Mouse (Mus musculus): ENCODE data around the gene Rictor. TPM values are rescaled to one million over a fixed set of nuclear protein-coding genes. Genes with fewer than 3 reads are reported as not detected.
"Not testable (repeated sequence)": the region's sequence is repeated elsewhere in the genome, so short reads cannot be mapped to it uniquely, and the experiment has no call there.

Rictor gene
- polyA plus RNA-seq, 1 experiment, result 17.1 TPM

GRCm38 (mm10) chr15:6723338-6723737 lies 15.2 kb downstream of the Rictor start:
- H3K4me3 ChIP-seq (ENCODE audit: insufficient read depth, low read length), result no peak overlapping the region
- no peak overlapping the region for H3K27ac ChIP-seq (ENCODE audit: insufficient read depth, low read length)
- peaks cover 5% of the 10 kb centered on the region; the same call in 1 of the 2 replicates for H3K4me1 ChIP-seq (ENCODE audit: control insufficient read depth, insufficient read depth, low read length)
- TF ChIP-seq POLR2A (IDR thresholded peaks at IDR 0.05; ENCODE audit: extremely low read depth, insufficient read depth, low read length) (no peak), CTCF (IDR thresholded peaks at IDR 0.05; ENCODE audit: extremely low read depth, insufficient read depth, low read length) (no peak)

- Histone ChIP-seq H3K4me3 (ENCODE audit: insufficient read depth, low read length) (no peak overlapping the region), H3K27ac (ENCODE audit: insufficient read depth, low read length) (no peak overlapping the region), H3K4me1 (ENCODE audit: control insufficient read depth, insufficient read depth, low read length) (peaks cover 5% of the 10 kb centered on the region; the same call in 1 of the 2 replicates)
- TF ChIP-seq CTCF (IDR thresholded peaks at IDR 0.05; ENCODE audit: extremely low read depth, insufficient read depth, low read length) (no peak), POLR2A (IDR thresholded peaks at IDR 0.05; ENCODE audit: extremely low read depth, insufficient read depth, low read length) (no peak)
Observed at GRCm38 (mm10) chr15:6724442-6724841, 16.3 kb downstream of the Rictor start.

GRCm38 (mm10) chr15:6726130-6726808 lies 18.1 kb downstream of the Rictor start:
- Histone ChIP-seq H3K27ac (ENCODE audit: insufficient read depth, low read length) (no peak overlapping the region), H3K4me1 (ENCODE audit: control insufficient read depth, insufficient read depth, low read length) (peaks cover 7% of the 10 kb centered on the region; the same call in 1 of the 2 replicates), H3K4me3 (ENCODE audit: insufficient read depth, low read length) (no peak overlapping the region)
- no peak for TF ChIP-seq POLR2A (IDR thresholded peaks at IDR 0.05; ENCODE audit: extremely low read depth, insufficient read depth, low read length)
- no peak for TF ChIP-seq CTCF (IDR thresholded peaks at IDR 0.05; ENCODE audit: extremely low read depth, insufficient read depth, low read length)

DNA sequence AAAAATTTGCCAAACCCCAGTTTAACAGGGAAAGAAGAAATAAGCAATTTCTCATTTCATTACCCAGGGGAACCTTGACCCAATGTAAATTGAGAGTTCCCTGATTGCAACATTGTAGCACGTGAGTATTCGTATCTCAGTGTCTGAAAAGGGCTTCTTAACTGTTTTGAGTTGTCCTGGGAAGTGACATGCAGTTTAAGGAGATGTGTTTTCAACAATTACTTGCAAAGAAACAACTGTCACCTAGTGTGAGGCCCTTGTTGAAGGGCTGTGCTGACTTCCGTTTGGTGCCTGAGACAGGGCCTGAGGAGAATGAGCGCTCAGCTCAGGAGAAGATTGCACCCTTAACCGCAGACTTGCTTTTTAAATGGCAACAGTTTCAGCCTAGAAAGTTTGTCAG lies 24.9 kb downstream of the Rictor start:
- H3K27ac ChIP-seq (ENCODE audit: insufficient read depth, low read length), result no peak overlapping the region
- TF ChIP-seq CTCF (IDR thresholded peaks at IDR 0.05; ENCODE audit: extremely low read depth, insufficient read depth, low read length) (no peak), POLR2A (IDR thresholded peaks at IDR 0.05; ENCODE audit: extremely low read depth, insufficient read depth, low read length) (no peak)
- no peak overlapping the region for H3K4me3 ChIP-seq (ENCODE audit: insufficient read depth, low read length)
- peaks cover 3% of the 10 kb centered on the region; the same call in 1 of the 2 replicates for H3K4me1 ChIP-seq (ENCODE audit: control insufficient read depth, insufficient read depth, low read length)

- H3K27ac ChIP-seq (ENCODE audit: insufficient read depth, low read length), result no peak overlapping the region
- H3K4me3 ChIP-seq (ENCODE audit: insufficient read depth, low read length), result no peak overlapping the region
- H3K4me1 ChIP-seq (ENCODE audit: control insufficient read depth, insufficient read depth, low read length), result peaks cover 2% of the 10 kb centered on the region; the same call in 1 of the 2 replicates
- TF ChIP-seq CTCF (IDR thresholded peaks at IDR 0.05; ENCODE audit: extremely low read depth, insufficient read depth, low read length) (no peak), POLR2A (IDR thresholded peaks at IDR 0.05; ENCODE audit: extremely low read depth, insufficient read depth, low read length) (no peak)
Observed at GRCm38 (mm10) chr15:6739180-6739579, 31.0 kb downstream of the Rictor start.

DNA sequence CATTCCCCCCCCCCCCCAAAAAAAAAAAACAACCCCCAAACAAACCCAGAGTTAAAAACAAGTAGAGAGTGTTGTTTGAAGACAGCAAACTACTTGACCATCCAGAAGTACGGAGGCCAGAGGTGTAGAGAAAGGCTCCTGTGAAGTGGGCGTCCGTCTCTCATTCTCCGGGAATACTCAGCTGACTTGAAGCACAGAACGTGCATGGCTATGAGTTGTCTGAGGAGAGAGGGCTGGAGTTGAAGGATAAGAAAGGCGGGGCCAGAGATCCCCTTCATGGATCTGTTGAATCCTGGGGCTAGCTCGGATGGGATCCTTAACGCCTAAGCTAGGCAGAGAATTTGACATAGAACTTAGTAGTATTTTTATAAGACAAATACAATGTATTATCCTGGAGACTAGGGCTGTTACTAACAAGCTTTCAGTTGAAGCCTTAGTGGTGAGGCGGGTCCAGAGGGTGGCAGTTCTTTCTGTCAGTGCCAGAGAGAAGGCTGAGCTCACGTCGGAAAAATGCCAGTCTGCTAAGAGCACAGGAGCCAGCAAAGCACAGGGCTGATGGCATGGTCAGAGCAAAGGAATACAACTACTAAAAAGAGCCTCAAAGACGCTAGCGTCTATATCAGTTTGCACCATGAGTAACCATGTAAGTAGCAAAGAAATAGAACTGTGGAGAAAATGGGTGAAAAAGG lies 34.3 kb downstream of the Rictor start:
- TF ChIP-seq POLR2A (IDR thresholded peaks at IDR 0.05; ENCODE audit: extremely low read depth, insufficient read depth, low read length) (no peak), CTCF (IDR thresholded peaks at IDR 0.05; ENCODE audit: extremely low read depth, insufficient read depth, low read length) (no peak)
- H3K4me1 ChIP-seq (ENCODE audit: control insufficient read depth, insufficient read depth, low read length), result peaks cover 2% of the 10 kb centered on the region; the same call in 1 of the 2 replicates
- H3K27ac ChIP-seq (ENCODE audit: insufficient read depth, low read length), result no peak overlapping the region
- no peak overlapping the region for H3K4me3 ChIP-seq (ENCODE audit: insufficient read depth, low read length)

DNA sequence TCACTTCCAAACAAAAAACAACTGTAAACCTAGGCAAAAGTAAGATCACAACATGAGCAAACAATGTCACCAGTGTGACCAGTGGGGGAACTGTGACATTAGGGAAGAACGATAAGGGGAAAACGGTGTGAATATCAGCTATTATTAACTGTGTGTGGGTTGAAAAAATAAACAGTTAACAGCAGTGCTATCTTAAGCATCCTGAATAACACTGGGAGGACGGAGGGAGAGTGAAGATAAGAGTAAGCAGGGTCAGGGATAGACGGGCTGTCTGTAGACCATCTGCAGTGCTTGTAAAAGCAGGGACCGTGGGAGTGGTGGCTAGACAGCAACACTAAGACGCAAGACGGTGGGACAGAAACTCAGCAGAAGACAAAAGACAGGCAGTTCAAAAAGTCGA lies 35.5 kb downstream of the Rictor start:
- no peak for TF ChIP-seq CTCF (IDR thresholded peaks at IDR 0.05; ENCODE audit: extremely low read depth, insufficient read depth, low read length)
- TF ChIP-seq POLR2A (IDR thresholded peaks at IDR 0.05; ENCODE audit: extremely low read depth, insufficient read depth, low read length), result no peak
- no peaks in the 10 kb centered on the region; the same call in 1 of the 2 replicates for H3K4me1 ChIP-seq (ENCODE audit: control insufficient read depth, insufficient read depth, low read length)
- H3K27ac ChIP-seq (ENCODE audit: insufficient read depth, low read length), result no peak overlapping the region
- no peak overlapping the region for H3K4me3 ChIP-seq (ENCODE audit: insufficient read depth, low read length)

DNA sequence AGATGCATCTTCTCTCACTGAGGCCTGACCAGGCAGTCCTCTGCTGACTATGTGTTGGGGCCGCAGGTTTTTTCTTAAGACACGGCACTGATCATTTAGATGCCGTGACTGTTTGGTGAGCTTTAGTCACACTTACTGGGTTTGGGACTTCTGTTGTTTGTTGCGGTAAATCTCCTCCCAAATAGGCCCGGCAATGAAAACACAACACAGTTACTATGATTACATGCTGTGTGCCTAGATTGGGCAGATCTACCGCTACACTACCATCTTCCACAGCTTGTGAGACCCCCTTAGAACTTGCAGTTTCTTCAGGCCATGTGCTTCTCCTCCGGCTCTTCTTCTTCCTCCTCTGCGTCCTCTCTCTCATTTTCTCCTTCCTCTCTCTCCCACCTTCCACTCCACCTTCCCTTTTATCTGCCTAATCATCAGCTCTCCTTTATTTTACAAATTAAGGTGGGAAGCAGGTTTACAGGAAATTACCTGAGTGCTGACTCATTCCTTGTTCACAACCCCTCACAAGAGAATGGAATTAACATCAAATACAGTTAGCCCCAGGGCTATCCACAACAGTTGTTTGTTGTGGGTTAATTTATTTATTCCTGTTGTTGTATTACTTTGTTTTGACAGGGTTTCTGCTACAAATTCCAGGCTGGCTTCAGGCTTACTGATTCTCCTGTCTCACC lies 38.3 kb downstream of the Rictor start:
- not testable (repeated sequence) for H3K4me1 ChIP-seq (ENCODE audit: control insufficient read depth, insufficient read depth, low read length); H3K4me3 ChIP-seq (ENCODE audit: insufficient read depth, low read length); H3K27ac ChIP-seq (ENCODE audit: insufficient read depth, low read length)

GRCm38 (mm10) chr15:6747001-6747400 lies 38.8 kb downstream of the Rictor start:
- Histone ChIP-seq H3K4me1 (ENCODE audit: control insufficient read depth, insufficient read depth, low read length) (no peaks in the 10 kb centered on the region; the same call in 1 of the 2 replicates), H3K4me3 (ENCODE audit: insufficient read depth, low read length) (no peak overlapping the region), H3K27ac (ENCODE audit: insufficient read depth, low read length) (no peak overlapping the region)
- no peak for TF ChIP-seq CTCF (IDR thresholded peaks at IDR 0.05; ENCODE audit: extremely low read depth, insufficient read depth, low read length)

DNA sequence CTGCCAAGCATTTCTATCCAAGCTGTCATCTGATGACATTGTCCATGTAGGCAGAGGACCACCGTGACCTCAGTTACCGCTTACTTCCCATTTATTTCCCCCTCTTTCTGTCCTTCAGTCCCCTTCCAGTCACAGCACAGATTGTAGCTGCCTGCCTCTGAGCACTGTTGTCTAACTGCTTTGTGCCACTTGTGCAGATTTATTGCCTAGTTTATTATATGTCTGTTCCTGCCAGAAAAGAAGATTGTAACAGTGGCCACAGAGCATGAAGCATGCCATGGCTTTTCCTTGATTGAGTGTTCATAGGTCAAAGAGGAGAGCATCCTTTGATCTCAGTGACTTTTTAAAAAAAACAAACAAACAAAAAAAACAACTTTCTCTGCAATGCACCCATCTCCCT lies 46.2 kb downstream of the Rictor start:
- no peak overlapping the region for H3K4me3 ChIP-seq (ENCODE audit: insufficient read depth, low read length)
- no peaks in the 10 kb centered on the region for H3K4me1 ChIP-seq (ENCODE audit: control insufficient read depth, insufficient read depth, low read length)
- no peak for TF ChIP-seq CTCF (IDR thresholded peaks at IDR 0.05; ENCODE audit: extremely low read depth, insufficient read depth, low read length)
- TF ChIP-seq POLR2A (IDR thresholded peaks at IDR 0.05; ENCODE audit: extremely low read depth, insufficient read depth, low read length), result no peak
- H3K27ac ChIP-seq (ENCODE audit: insufficient read depth, low read length), result no peak overlapping the region
